Mouse (Mus musculus): Measurements from ENCODE around the gene Nfrkb. TPM values are rescaled to one million over a fixed set of nuclear protein-coding genes. Genes with fewer than 3 reads are reported as not detected.

Gene Nfrkb
- polyA plus RNA-seq, 1 experiment, result 27.7 TPM

GRCm38 (mm10) chr9:31363698-31364609, 22.0 kb upstream of the Nfrkb start:
- Histone ChIP-seq H3K4me3 (replicated peaks; ENCODE audit: insufficient read depth, low read depth, low read length) (no peak overlapping the region), H3K27me3 (ENCODE audit: control insufficient read depth, insufficient read depth, low read length) (no peaks in the 10 kb centered on the region), H3K27ac (ENCODE audit: insufficient read depth, low read length) (no peak overlapping the region), H3K4me1 (ENCODE audit: control insufficient read depth, insufficient read depth, low read length) (no peaks in the 10 kb centered on the region)
- 86% methylated on average over 9 of the region's 9 CpGs for WGBS
- TF ChIP-seq POLR2A (IDR thresholded peaks at IDR 0.05; ENCODE audit: borderline replicate concordance, insufficient read depth, low read length), result no peak
- TF ChIP-seq CTCF (IDR thresholded peaks at IDR 0.05; ENCODE audit: borderline replicate concordance, insufficient read depth, low read depth, low read length), result no peak
- DNase-seq, result no peak

GRCm38 (mm10) chr9:31365086-31365485, 20.9 kb upstream of the Nfrkb start:
- no peaks in the 10 kb centered on the region for H3K27me3 ChIP-seq (ENCODE audit: control insufficient read depth, insufficient read depth, low read length)
- H3K27ac ChIP-seq (ENCODE audit: insufficient read depth, low read length), result no peak overlapping the region
- H3K4me1 ChIP-seq (ENCODE audit: control insufficient read depth, insufficient read depth, low read length), result no peaks in the 10 kb centered on the region
- 89% methylated on average over 8 of the region's 8 CpGs for WGBS
- DNase-seq, result no peak
- TF ChIP-seq POLR2A (IDR thresholded peaks at IDR 0.05; ENCODE audit: borderline replicate concordance, insufficient read depth, low read length) (no peak), CTCF (IDR thresholded peaks at IDR 0.05; ENCODE audit: borderline replicate concordance, insufficient read depth, low read depth, low read length) (no peak)
- no peak overlapping the region for H3K4me3 ChIP-seq (replicated peaks; ENCODE audit: insufficient read depth, low read depth, low read length)

GRCm38 (mm10) chr9:31371740-31372139, 14.3 kb upstream of the Nfrkb start:
- TF ChIP-seq POLR2A (IDR thresholded peaks at IDR 0.05; ENCODE audit: borderline replicate concordance, insufficient read depth, low read length), result no peak
- TF ChIP-seq CTCF (IDR thresholded peaks at IDR 0.05; ENCODE audit: borderline replicate concordance, insufficient read depth, low read depth, low read length), result no peak
- Histone ChIP-seq H3K4me3 (replicated peaks; ENCODE audit: insufficient read depth, low read depth, low read length) (no peak overlapping the region), H3K27ac (ENCODE audit: insufficient read depth, low read length) (no peak overlapping the region), H3K27me3 (ENCODE audit: control insufficient read depth, insufficient read depth, low read length) (no peaks in the 10 kb centered on the region), H3K4me1 (ENCODE audit: control insufficient read depth, insufficient read depth, low read length) (no peaks in the 10 kb centered on the region)
- DNase-seq, result no peak
- WGBS, result 90% methylated on average over 3 of the region's 3 CpGs

GRCm38 (mm10) chr9:31376661-31377060, 9.3 kb upstream of the Nfrkb start:
- Histone ChIP-seq H3K4me1 (ENCODE audit: control insufficient read depth, insufficient read depth, low read length) (no peaks in the 10 kb centered on the region), H3K27ac (ENCODE audit: insufficient read depth, low read length) (no peak overlapping the region), H3K27me3 (ENCODE audit: control insufficient read depth, insufficient read depth, low read length) (no peaks in the 10 kb centered on the region), H3K4me3 (replicated peaks; ENCODE audit: insufficient read depth, low read depth, low read length) (no peak overlapping the region)
- TF ChIP-seq CTCF (IDR thresholded peaks at IDR 0.05; ENCODE audit: borderline replicate concordance, insufficient read depth, low read depth, low read length) (no peak), POLR2A (IDR thresholded peaks at IDR 0.05; ENCODE audit: borderline replicate concordance, insufficient read depth, low read length) (no peak)
- no peak for DNase-seq

GRCm38 (mm10) chr9:31384786-31385499, 1.0 kb upstream of the Nfrkb start:
- no peak for DNase-seq
- TF ChIP-seq POLR2A (IDR thresholded peaks at IDR 0.05; ENCODE audit: borderline replicate concordance, insufficient read depth, low read length), result no peak
- no peak for TF ChIP-seq CTCF (IDR thresholded peaks at IDR 0.05; ENCODE audit: borderline replicate concordance, insufficient read depth, low read depth, low read length)
- no peaks in the 10 kb centered on the region for H3K27me3 ChIP-seq (ENCODE audit: control insufficient read depth, insufficient read depth, low read length)
- H3K4me3 ChIP-seq (replicated peaks; ENCODE audit: insufficient read depth, low read depth, low read length), result no peak overlapping the region
- peaks cover 4% of the 10 kb centered on the region for H3K4me1 ChIP-seq (ENCODE audit: control insufficient read depth, insufficient read depth, low read length)
- WGBS, result 78% methylated on average over 17 of the region's 17 CpGs
- no peak overlapping the region for H3K27ac ChIP-seq (ENCODE audit: insufficient read depth, low read length)

- TF ChIP-seq CTCF (IDR thresholded peaks at IDR 0.05; ENCODE audit: borderline replicate concordance, insufficient read depth, low read depth, low read length), result no peak
- no peak for TF ChIP-seq POLR2A (IDR thresholded peaks at IDR 0.05; ENCODE audit: borderline replicate concordance, insufficient read depth, low read length)
- no peak overlapping the region for H3K27ac ChIP-seq (ENCODE audit: insufficient read depth, low read length)
- H3K4me3 ChIP-seq (replicated peaks; ENCODE audit: insufficient read depth, low read depth, low read length), result peak overlapping the region; percentile 71
- H3K4me1 ChIP-seq (ENCODE audit: control insufficient read depth, insufficient read depth, low read length), result peaks cover 4% of the 10 kb centered on the region
- H3K27me3 ChIP-seq (ENCODE audit: control insufficient read depth, insufficient read depth, low read length), result no peaks in the 10 kb centered on the region
- no peak for DNase-seq
- 14% methylated on average over 4 of the region's 4 CpGs for WGBS
Measured at GRCm38 (mm10) chr9:31385500-31385869, 507 bp upstream of the Nfrkb start.

GRCm38 (mm10) chr9:31386368-31387180, 582 bp downstream of the Nfrkb start:
- no peak for DNase-seq

More at GRCm38 (mm10) chr9:31386368-31387180, 582 bp downstream of the Nfrkb start:
- TF ChIP-seq POLR2A (IDR thresholded peaks at IDR 0.05; ENCODE audit: borderline replicate concordance, insufficient read depth, low read length) (no peak), CTCF (IDR thresholded peaks at IDR 0.05; ENCODE audit: borderline replicate concordance, insufficient read depth, low read depth, low read length) (no peak)
- Histone ChIP-seq H3K27ac (ENCODE audit: insufficient read depth, low read length) (no peak overlapping the region), H3K4me1 (ENCODE audit: control insufficient read depth, insufficient read depth, low read length) (peaks cover 4% of the 10 kb centered on the region), H3K4me3 (replicated peaks; ENCODE audit: insufficient read depth, low read depth, low read length) (peak overlapping the region; percentile 71), H3K27me3 (ENCODE audit: control insufficient read depth, insufficient read depth, low read length) (no peaks in the 10 kb centered on the region)
- 7% methylated on average over 40 of the region's 44 CpGs for WGBS

Measured in cerebellum, adult 2 months (tissue).